Mouse (Mus musculus) embryonic facial prominence, embryonic 13.5 days (tissue): ENCODE data around the gene Larp1. TPM values are rescaled to one million over a fixed set of nuclear protein-coding genes. Genes with fewer than 3 reads are reported as not detected.

Experiments
- ATAC-seq: fragments of 200-750 bp; cut with Nextera tagmentation; 2 replicates; pipeline ENCODE4 v1.8.0; 2017; ENCODE audit warnings: low read depth; ENCODE audit not compliant: insufficient number of reproducible peaks, insufficient read depth, low FRiP score, low TSS enrichment
- H3K27ac ChIP-seq: fragments of 300-500 bp; sonication (generic); 2 replicates; pipeline ENCODE4 v1.5.1; 2015; ENCODE audit warnings: moderate library complexity, mild to moderate bottlenecking, inconsistent platforms
- H3K27me3 ChIP-seq: fragments of 300-500 bp; sonication (generic); 2 replicates; pipeline ENCODE4 v1.6.1; 2015; ENCODE audit warnings: mild to moderate bottlenecking, inconsistent platforms
- H3K36me3 ChIP-seq: fragments of 300-500 bp; sonication (generic); 2 replicates; pipeline ENCODE4 v1.6.1; 2015; ENCODE audit warnings: mild to moderate bottlenecking, inconsistent platforms
- H3K4me1 ChIP-seq: fragments of 300-500 bp; sonication (generic); 2 replicates; pipeline ENCODE4 v1.6.1; 2015; ENCODE audit warnings: inconsistent platforms
- H3K4me2 ChIP-seq: fragments of 300-500 bp; sonication (generic); 2 replicates; pipeline ENCODE4 v1.6.1; 2015; ENCODE audit warnings: moderate library complexity, mild to moderate bottlenecking, inconsistent platforms
- H3K4me3 ChIP-seq: fragments of 300-500 bp; sonication (generic); 2 replicates; pipeline ENCODE4 v1.5.1; 2015; ENCODE audit warnings: mild to moderate bottlenecking, inconsistent platforms
- H3K9ac ChIP-seq: fragments of 300-500 bp; sonication (generic); 2 replicates; pipeline ENCODE4 v1.6.1; 2015; ENCODE audit warnings: mild to moderate bottlenecking, inconsistent platforms
- H3K9me3 ChIP-seq: fragments of 300-500 bp; sonication (generic); 2 replicates; pipeline ENCODE4 v1.6.1; 2016; ENCODE audit warnings: inconsistent platforms
- WGBS: fragments of 180-500 bp; shearing (Covaris S2); methylation state at CpG from one replicate; pipeline ENCODE4 v1.1.7; 2015; ENCODE audit warnings: mixed read lengths; 5-methylcytosine and 5-hydroxymethylcytosine counted together
- polyA plus RNA-seq: library from polyadenylated mRNA; unstranded; fragments of >200 nt; fragmentation: Nextera tagmentation; extraction: Ambion mirVana; gene quantifications from 2 replicates; pipeline ENCODE4 v1.2.1, GENCODE M21; 2015

Larp1 gene
- polyA plus RNA-seq, 1 experiment from 2014 or later, result 18.9 TPM

DNA sequence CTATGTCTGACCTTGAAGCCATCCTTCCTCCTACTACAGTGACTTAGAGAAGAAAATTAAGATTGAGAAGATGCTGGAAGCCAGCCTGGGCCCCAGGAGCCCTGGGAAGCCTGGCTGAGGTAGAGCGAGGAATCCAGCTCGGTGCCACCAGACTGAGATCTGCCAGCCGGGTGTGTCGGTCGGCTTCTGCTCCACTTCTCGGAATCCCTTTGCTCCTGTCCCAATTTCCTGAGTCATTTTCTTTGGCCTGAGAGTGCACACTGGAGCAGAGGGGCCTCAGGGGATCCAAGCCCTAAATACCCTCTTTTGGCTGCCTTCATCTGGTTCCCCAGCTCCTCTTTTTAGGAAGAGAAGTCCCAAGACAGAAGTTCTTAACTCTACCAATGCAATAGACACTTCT lies 29.2 kb upstream of the Larp1 start:
- no peaks in the 10 kb centered on the region for H3K36me3 ChIP-seq
- no peak overlapping the region for H3K9ac ChIP-seq
- no peak for ATAC-seq
- no peaks in the 10 kb centered on the region for H3K9me3 ChIP-seq
- H3K4me2 ChIP-seq, result no peak overlapping the region
- no peaks in the 10 kb centered on the region for H3K27me3 ChIP-seq
- no peak overlapping the region for H3K27ac ChIP-seq
- H3K4me3 ChIP-seq, result no peak overlapping the region
- WGBS, result 87% methylated on average over 6 of the region's 6 CpGs
- peaks cover 8% of the 10 kb centered on the region; the same call in 1 of the 2 replicates for H3K4me1 ChIP-seq

- Histone ChIP-seq H3K4me3 (no peak overlapping the region), H3K4me2 (no peak overlapping the region), H3K9ac (no peak overlapping the region), H3K27ac (no peak overlapping the region), H3K9me3 (no peaks in the 10 kb centered on the region), H3K4me1 (peaks cover 8% of the 10 kb centered on the region; the same call in 1 of the 2 replicates), H3K27me3 (no peaks in the 10 kb centered on the region), H3K36me3 (no peaks in the 10 kb centered on the region)
- ATAC-seq, result no peak
- 79% methylated on average over 12 of the region's 12 CpGs for WGBS
Measured at GRCm38 (mm10) chr11:57981083-57981809, 27.6 kb upstream of the Larp1 start.

GRCm38 (mm10) chr11:57983480-57984342 lies 25.2 kb upstream of the Larp1 start:
- no peaks in the 10 kb centered on the region for H3K27me3 ChIP-seq
- no peaks in the 10 kb centered on the region for H3K9me3 ChIP-seq
- no peaks in the 10 kb centered on the region for H3K36me3 ChIP-seq
- H3K4me3 ChIP-seq, result no peak overlapping the region
- peak overlapping the region; percentile 23; the same call in 1 of the 2 replicates for H3K27ac ChIP-seq
- H3K4me1 ChIP-seq, result peaks cover 8% of the 10 kb centered on the region; the same call in 1 of the 2 replicates
- no peak for ATAC-seq
- no peak overlapping the region for H3K4me2 ChIP-seq
- H3K9ac ChIP-seq, result no peak overlapping the region
- WGBS, result 50% methylated on average over 16 of the region's 16 CpGs

DNA sequence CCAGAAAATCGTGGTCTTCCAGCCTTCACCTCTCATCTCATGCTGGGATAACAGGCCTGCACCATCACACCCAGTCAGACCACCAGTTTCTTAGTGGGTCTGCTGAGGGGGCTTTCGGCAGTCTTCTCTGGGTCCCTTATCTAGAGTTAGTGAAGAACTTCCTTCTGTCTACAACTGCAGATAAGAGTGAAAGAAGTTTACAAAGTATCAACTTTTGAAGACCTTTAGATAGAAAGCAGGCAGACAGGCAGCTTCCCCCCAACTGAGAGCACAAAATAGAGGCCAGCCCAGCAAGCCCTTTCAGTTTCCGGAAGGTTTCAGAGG lies 24.6 kb upstream of the Larp1 start:
- Histone ChIP-seq H3K36me3 (no peaks in the 10 kb centered on the region), H3K9ac (no peak overlapping the region), H3K27me3 (no peaks in the 10 kb centered on the region), H3K9me3 (no peaks in the 10 kb centered on the region), H3K4me2 (no peak overlapping the region), H3K4me3 (no peak overlapping the region), H3K4me1 (peaks cover 8% of the 10 kb centered on the region; the same call in 1 of the 2 replicates), H3K27ac (no peak overlapping the region)
- WGBS, result 60% methylated on average over 3 of the region's 3 CpGs
- ATAC-seq, result no peak

DNA sequence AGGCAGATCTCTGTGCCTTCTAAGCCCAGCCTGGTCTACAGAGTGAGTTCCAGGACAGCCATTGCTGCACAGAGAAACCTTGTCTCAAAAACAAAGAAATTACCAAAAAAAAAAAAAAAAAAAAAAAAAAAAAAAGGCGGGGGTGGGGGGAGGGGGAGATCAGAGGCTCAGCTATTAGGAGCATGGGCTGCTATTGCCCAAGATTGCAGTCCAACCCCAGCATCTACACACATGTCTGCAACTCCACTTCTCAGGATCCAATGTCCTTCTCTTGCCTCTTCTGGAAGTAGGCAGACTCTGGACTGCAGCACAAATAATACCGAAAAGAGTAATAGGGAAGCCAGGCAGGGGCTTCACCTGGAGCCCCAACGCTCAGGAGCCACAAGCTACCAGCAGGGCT lies 23.4 kb upstream of the Larp1 start:
- H3K4me1 ChIP-seq, result peaks cover 8% of the 10 kb centered on the region; the same call in 1 of the 2 replicates
- H3K27me3 ChIP-seq, result no peaks in the 10 kb centered on the region
- 84% methylated on average over 3 of the region's 3 CpGs for WGBS

DNA sequence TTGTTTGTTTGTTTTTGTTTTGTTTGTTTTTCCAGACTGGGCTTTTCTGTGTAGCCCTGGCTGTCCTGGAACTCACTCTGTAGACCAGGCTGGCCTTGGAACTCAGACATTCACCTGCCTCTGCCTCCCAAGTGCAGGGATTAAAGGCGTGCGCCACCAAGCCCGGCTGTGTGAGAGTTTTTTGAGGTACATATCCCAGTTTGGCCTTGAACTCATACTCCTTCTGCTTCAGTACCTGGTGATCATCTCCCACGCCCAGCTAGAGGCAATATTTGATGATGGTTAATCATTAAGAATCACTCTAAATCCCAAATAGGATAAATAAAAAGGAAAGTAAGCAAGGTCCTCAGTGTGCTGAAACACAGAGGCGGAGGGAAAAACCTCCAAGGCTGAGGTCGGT lies 22.8 kb upstream of the Larp1 start:
- H3K27me3 ChIP-seq, result no peaks in the 10 kb centered on the region
- H3K27ac ChIP-seq, result no peak overlapping the region
- no peaks in the 10 kb centered on the region for H3K36me3 ChIP-seq
- H3K4me3 ChIP-seq, result no peak overlapping the region
- H3K9ac ChIP-seq, result no peak overlapping the region
- ATAC-seq, result no peak
- H3K4me2 ChIP-seq, result no peak overlapping the region
- no peaks in the 10 kb centered on the region for H3K9me3 ChIP-seq
- H3K4me1 ChIP-seq, result peaks cover 8% of the 10 kb centered on the region; the same call in 1 of the 2 replicates
- WGBS, result 87% methylated on average over 6 of the region's 6 CpGs

More for the DNA sequence above, 23.4 kb upstream of the Larp1 start:
- Histone ChIP-seq H3K4me2 (no peak overlapping the region), H3K9me3 (no peaks in the 10 kb centered on the region), H3K9ac (no peak overlapping the region), H3K4me3 (no peak overlapping the region), H3K27ac (no peak overlapping the region), H3K36me3 (no peaks in the 10 kb centered on the region)
- ATAC-seq, result no peak

GRCm38 (mm10) chr11:57986456-57986855 lies 22.4 kb upstream of the Larp1 start:
- Histone ChIP-seq H3K9me3 (no peaks in the 10 kb centered on the region), H3K27me3 (no peaks in the 10 kb centered on the region), H3K4me3 (no peak overlapping the region), H3K9ac (no peak overlapping the region), H3K4me1 (peaks cover 8% of the 10 kb centered on the region; the same call in 1 of the 2 replicates), H3K36me3 (no peaks in the 10 kb centered on the region), H3K4me2 (no peak overlapping the region), H3K27ac (no peak overlapping the region)
- 87% methylated on average over 6 of the region's 6 CpGs for WGBS
- ATAC-seq, result no peak

- no peak for ATAC-seq
- H3K27ac ChIP-seq, result no peak overlapping the region
- H3K27me3 ChIP-seq, result no peaks in the 10 kb centered on the region
- WGBS, result 94% methylated on average over 7 of the region's 7 CpGs
- no peaks in the 10 kb centered on the region for H3K36me3 ChIP-seq
- H3K4me2 ChIP-seq, result no peak overlapping the region
- peaks cover 8% of the 10 kb centered on the region; the same call in 1 of the 2 replicates for H3K4me1 ChIP-seq
- H3K9ac ChIP-seq, result no peak overlapping the region
- no peaks in the 10 kb centered on the region for H3K9me3 ChIP-seq
- H3K4me3 ChIP-seq, result no peak overlapping the region
Measured at GRCm38 (mm10) chr11:57986861-57987260, 22.0 kb upstream of the Larp1 start.

DNA sequence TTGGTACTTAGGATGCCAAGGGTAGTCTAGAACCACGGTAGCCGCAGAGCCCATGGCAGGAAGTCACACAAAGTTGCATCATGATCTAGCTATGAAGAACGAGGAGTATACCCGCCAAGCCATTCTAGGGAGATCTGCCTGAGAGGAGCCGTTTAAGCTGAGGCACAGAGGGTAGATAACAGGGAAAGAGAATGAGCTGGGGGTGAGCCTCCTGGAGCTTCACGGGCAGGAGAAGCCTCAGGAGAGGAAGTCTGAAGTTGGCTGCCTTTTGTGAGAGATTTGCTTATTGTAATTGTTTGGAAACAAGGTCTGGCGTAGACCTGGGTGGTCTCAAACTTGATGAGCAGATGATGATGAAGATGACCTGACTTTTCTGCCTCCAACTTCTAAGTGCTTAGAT lies 10.7 kb upstream of the Larp1 start:
- 82% methylated on average over 7 of the region's 7 CpGs for WGBS
- Histone ChIP-seq H3K9me3 (no peaks in the 10 kb centered on the region), H3K27me3 (no peaks in the 10 kb centered on the region), H3K36me3 (no peaks in the 10 kb centered on the region), H3K27ac (no peak overlapping the region), H3K4me2 (no peak overlapping the region), H3K4me1 (no peaks in the 10 kb centered on the region), H3K4me3 (no peak overlapping the region), H3K9ac (no peak overlapping the region)
- no peak for ATAC-seq

GRCm38 (mm10) chr11:57998872-57999271 lies 10.0 kb upstream of the Larp1 start:
- no peak for ATAC-seq

GRCm38 (mm10) chr11:58003126-58003525 lies 5.7 kb upstream of the Larp1 start:
- H3K4me1 ChIP-seq, result peaks cover 5% of the 10 kb centered on the region; the same call in 1 of the 2 replicates
- H3K4me2 ChIP-seq, result no peak overlapping the region
- no peak overlapping the region for H3K27ac ChIP-seq
- no peaks in the 10 kb centered on the region for H3K9me3 ChIP-seq
- ATAC-seq, result no peak
- H3K9ac ChIP-seq, result no peak overlapping the region
- no peaks in the 10 kb centered on the region for H3K27me3 ChIP-seq
- H3K4me3 ChIP-seq, result no peak overlapping the region
- no peaks in the 10 kb centered on the region for H3K36me3 ChIP-seq
- WGBS, result 82% methylated on average over 8 of the region's 8 CpGs

More at GRCm38 (mm10) chr11:57998872-57999271, 10.0 kb upstream of the Larp1 start:
- Histone ChIP-seq H3K9me3 (no peaks in the 10 kb centered on the region), H3K27me3 (no peaks in the 10 kb centered on the region), H3K9ac (no peak overlapping the region), H3K27ac (no peak overlapping the region), H3K4me2 (no peak overlapping the region), H3K4me1 (no peaks in the 10 kb centered on the region), H3K4me3 (no peak overlapping the region), H3K36me3 (no peaks in the 10 kb centered on the region)
- WGBS, result 5% methylated on average over 1 of the region's 1 CpGs

GRCm38 (mm10) chr11:58003734-58004133 lies 5.1 kb upstream of the Larp1 start:
- no peaks in the 10 kb centered on the region for H3K27me3 ChIP-seq
- H3K9me3 ChIP-seq, result no peaks in the 10 kb centered on the region
- no peak for ATAC-seq
- no peak overlapping the region for H3K27ac ChIP-seq
- no peaks in the 10 kb centered on the region for H3K36me3 ChIP-seq
- H3K4me1 ChIP-seq, result peaks cover 6% of the 10 kb centered on the region; the same call in 1 of the 2 replicates
- 70% methylated on average over 6 of the region's 6 CpGs for WGBS
- H3K9ac ChIP-seq, result no peak overlapping the region
- H3K4me2 ChIP-seq, result no peak overlapping the region
- H3K4me3 ChIP-seq, result no peak overlapping the region
